Mouse (Mus musculus): ENCODE measurements at regions not wholly inside any gene's neighbourhood (a gene's known extent, or its start where the extent isn't known, plus 50 kb on each side); places are given as distances from the start of the nearest gene placed in this dataset.

- no peak for TF ChIP-seq CTCF (IDR thresholded peaks at IDR 0.05; ENCODE audit: extremely low read depth, insufficient read depth, low read length)
- no peak for TF ChIP-seq POLR2A (IDR thresholded peaks at IDR 0.05; ENCODE audit: extremely low read depth, insufficient read depth, low read length)
Measured at GRCm38 (mm10) chr1:4661761-4662160, 145.9 kb upstream of the Gm37988 start.

Data from cortical plate, adult 2 months (tissue).